In genomic region chr11:88310773-88311172, GRCm38 (mm10) we compare ENCODE assay signal across 20 mouse cellular contexts. TPM values are rescaled to one million over a fixed set of nuclear protein-coding genes. Genes with fewer than 3 reads are reported as not detected.
A peak's percentile ranks its signal among the peaks of the same experiment; 100 is the strongest.
DNase-seq lines count a peak whose midpoint lies in the region; ATAC-seq lines count a peak whose summit lies in the region.
"Had no signal": no experiment of that assay in that cellular context is flagged by ENCODE, and none has a peak within 500 bp of the region (broad histone marks: within the 10 kb centered on the region; RNA-seq: fewer than 3 reads in every experiment).

No protein-coding gene starts in this region.

- no peak overlapping the region for H3K4me3 ChIP-seq in forebrain, embryonic 11.5 days (ENCODE audit: low read depth, low read length)
- H3K4me3 ChIP-seq in forebrain, embryonic 14.5 days (ENCODE audit: low read depth, low read length): no peak overlapping the region
- H3K4me3 ChIP-seq in midbrain, embryonic 13.5 days (replicated peaks): no peak overlapping the region
- H3K4me3 ChIP-seq: heart, adult 2 months; hindbrain, embryonic 15.5 days; limb, embryonic 13.5 days had no signal

- no peaks in the 10 kb centered on the region for H3K27me3 ChIP-seq in forebrain, embryonic 11.5 days (ENCODE audit: control insufficient read depth, insufficient read depth, low read length)
- no peaks in the 10 kb centered on the region for H3K27me3 ChIP-seq in forebrain, embryonic 14.5 days (replicated peaks; ENCODE audit: control insufficient read depth, insufficient read depth, low read length)
- no peaks in the 10 kb centered on the region for H3K27me3 ChIP-seq in midbrain, embryonic 13.5 days
- H3K27me3 ChIP-seq: hindbrain, embryonic 15.5 days had no signal

- H3K4me2 ChIP-seq in forebrain, embryonic 11.5 days (ENCODE audit: low read depth, low read length, severe bottlenecking): no peak overlapping the region
- no peak overlapping the region for H3K4me2 ChIP-seq in forebrain, embryonic 14.5 days (ENCODE audit: low read length)
- no peak overlapping the region for H3K4me2 ChIP-seq in midbrain, embryonic 13.5 days (replicated peaks)
- H3K4me2 ChIP-seq: hindbrain, embryonic 15.5 days; limb, embryonic 13.5 days had no signal

- peaks cover 12% of the 10 kb centered on the region; the same call in 1 of the 2 replicates for H3K4me1 ChIP-seq in forebrain, embryonic 11.5 days (replicated peaks; ENCODE audit: control insufficient read depth, insufficient read depth, low read length)
- peaks cover 12% of the 10 kb centered on the region for H3K4me1 ChIP-seq in forebrain, embryonic 14.5 days (ENCODE audit: control insufficient read depth, insufficient read depth, low read length)
- peaks cover 60% of the 10 kb centered on the region for H3K4me1 ChIP-seq in midbrain, embryonic 13.5 days (replicated peaks)

- H3K9me3 ChIP-seq in forebrain, embryonic 11.5 days (ENCODE audit: control insufficient read depth, low read length): no peaks in the 10 kb centered on the region
- no peaks in the 10 kb centered on the region for H3K9me3 ChIP-seq in forebrain, embryonic 14.5 days (replicated peaks; ENCODE audit: control insufficient read depth, low read length)
- no peaks in the 10 kb centered on the region for H3K9me3 ChIP-seq in midbrain, embryonic 13.5 days
- H3K9me3 ChIP-seq: G1E; hindbrain, embryonic 15.5 days; limb, embryonic 13.5 days; megakaryocyte, embryonic 14.5 days had no signal

- no peak overlapping the region for H3K9ac ChIP-seq in forebrain, embryonic 11.5 days (ENCODE audit: low read length)
- H3K9ac ChIP-seq in forebrain, embryonic 14.5 days (ENCODE audit: low read length): no peak overlapping the region
- no peak overlapping the region; the same call in 1 of the 2 replicates for H3K9ac ChIP-seq in midbrain, embryonic 13.5 days (replicated peaks)
- H3K9ac ChIP-seq: hindbrain, embryonic 15.5 days; limb, embryonic 13.5 days had no signal

- no peak for DNase-seq in forebrain, embryonic 11.5 days (ENCODE audit: low spot score)
- DNase-seq in forebrain, embryonic 14.5 days (ENCODE audit: low spot score): no peak
- peak; percentile 46 for DNase-seq in brain, adult 2 months (ENCODE audit: low read depth, low spot score)
- DNase-seq in cerebellum, postnatal 25 days: peak; percentile 61 to 68
- DNase-seq in yolk sac, embryonic 10.5 days (ENCODE audit: low spot score): no peak
- DNase-seq in left cerebral cortex, postnatal 36 days (ENCODE audit: low spot score in 2 of 2): no peak
- no peak for DNase-seq in layer of hippocampus, adult 8-10 months (ENCODE audit: low spot score in 2 of 2)
- DNase-seq: heart, adult 2 months; kidney, adult 8-10 months; lung, adult 2 months; right cerebral cortex, adult 18-20 months had no signal

- no peak for ATAC-seq in forebrain, embryonic 11.5 days (replicated peaks; ENCODE audit: low FRiP score)
- no peak for ATAC-seq in forebrain, embryonic 14.5 days
- no peak for ATAC-seq in midbrain, embryonic 13.5 days

- H3K27ac ChIP-seq in forebrain, embryonic 11.5 days (ENCODE audit: low read depth, low read length): 0 out of 2 replicates have a peak overlapping the region, but pooled peaks have one; percentile 10
- no peak overlapping the region for H3K27ac ChIP-seq in forebrain, embryonic 14.5 days (ENCODE audit: low read depth, low read length)
- peak overlapping the region; percentile 74 for H3K27ac ChIP-seq in midbrain, embryonic 13.5 days
- H3K27ac ChIP-seq: heart, adult 2 months; limb, embryonic 13.5 days had no signal

- intact Hi-C loops in left cerebral cortex, postnatal 36 days (cut with DNase I): no loop called here

- WGBS in forebrain, embryonic 11.5 days: 68% methylated on average over 6 of the region's 6 CpGs
- WGBS in forebrain, embryonic 14.5 days: 68% methylated on average over 6 of the region's 6 CpGs
- 73% methylated on average over 6 of the region's 6 CpGs for WGBS in midbrain, embryonic 13.5 days

- H3K36me3 ChIP-seq in forebrain, embryonic 11.5 days (ENCODE audit: control insufficient read depth, insufficient read depth, low read length): no peaks in the 10 kb centered on the region; the same call in 1 of the 2 replicates
- H3K36me3 ChIP-seq in forebrain, embryonic 14.5 days (ENCODE audit: control insufficient read depth, insufficient read depth, low read length): no peaks in the 10 kb centered on the region
- H3K36me3 ChIP-seq in midbrain, embryonic 13.5 days: no peaks in the 10 kb centered on the region
- H3K36me3 ChIP-seq: G1E; hindbrain, embryonic 15.5 days; limb, embryonic 13.5 days had no signal

RNA-seq across cellular contexts. Expression of gene Ccdc182, which starts 16.9 kb away (rescaled TPM):
- polyA plus RNA-seq in forebrain, embryonic 11.5 days (2014; fragmentation: Nextera tagmentation; extraction: Ambion mirVana): 0.23 and 0.94 TPM in 2 replicates
- 0.24 TPM in 1 of 2 replicates, not detected in the other for polyA plus RNA-seq in forebrain, embryonic 14.5 days (2014; fragmentation: Nextera tagmentation; extraction: Ambion mirVana)
- 0.82 and 1.6 TPM in 2 replicates for polyA plus RNA-seq in midbrain, embryonic 13.5 days (2015; fragmentation: Nextera tagmentation; extraction: Ambion mirVana)
- total RNA-seq in left cerebral cortex, postnatal 36 days (2021): not detected
- not detected for total RNA-seq in layer of hippocampus, adult 8-10 months (2022)
- total RNA-seq: adrenal gland, postnatal 4 days; G1E; heart, adult 2 months; layer of hippocampus, postnatal 10 days; neutrophil, adult 5-6 weeks had no signal
- polyA plus RNA-seq: cortical plate, adult 2 months; G1E; heart, adult 2 months; lung, adult 2 months had no signal

Comparison
In these comparisons a context has a peak if more than half of its experiments do, and no peak if none do; other contexts are left out.
1. DNase-seq: peak in brain, adult 2 months (single experiment) and cerebellum, postnatal 25 days (2 of 2); none in forebrain, embryonic 11.5 days (single experiment), forebrain, embryonic 14.5 days (single experiment), yolk sac, embryonic 10.5 days (single experiment), left cerebral cortex, postnatal 36 days (0 of 2) and layer of hippocampus, adult 8-10 months (0 of 2).